Mouse (Mus musculus) embryonic facial prominence, embryonic 15.5 days (tissue): ENCODE measurements around the gene Rpl3. TPM values are rescaled to one million over a fixed set of nuclear protein-coding genes. Genes with fewer than 3 reads are reported as not detected.

Experiments used
- ATAC-seq: fragments of 200-750 bp; cut with Nextera tagmentation; 2 replicates; pipeline ENCODE4 v1.8.0; 2017; ENCODE audit warnings: low read depth, moderate TSS enrichment; ENCODE audit not compliant: insufficient number of reproducible peaks, low FRiP score, low TSS enrichment
- H3K27ac ChIP-seq: fragments of 300-500 bp; sonication (generic); replicated peaks from 2 replicates; pipeline ENCODE4 v1.5.1; 2015; ENCODE audit warnings: mild to moderate bottlenecking, inconsistent platforms
- H3K27me3 ChIP-seq: fragments of 300-500 bp; sonication (generic); 2 replicates; pipeline ENCODE4 v1.6.1; 2015; ENCODE audit warnings: inconsistent platforms
- H3K36me3 ChIP-seq: fragments of 300-500 bp; sonication (generic); 2 replicates; pipeline ENCODE4 v1.6.1; 2015; ENCODE audit warnings: mild to moderate bottlenecking, inconsistent platforms
- H3K4me1 ChIP-seq: fragments of 300-500 bp; sonication (generic); 2 replicates; pipeline ENCODE4 v1.6.1; 2015; ENCODE audit warnings: inconsistent platforms
- H3K4me2 ChIP-seq: fragments of 300-500 bp; sonication (generic); replicated peaks from 2 replicates; pipeline ENCODE4 v1.6.1; 2015; ENCODE audit warnings: mild to moderate bottlenecking, inconsistent platforms
- H3K4me3 ChIP-seq: fragments of 300-500 bp; sonication (generic); replicated peaks from 2 replicates; pipeline ENCODE4 v1.5.1; 2015; ENCODE audit warnings: mild to moderate bottlenecking, inconsistent platforms
- H3K9ac ChIP-seq: fragments of 300-500 bp; sonication (generic); 2 replicates; pipeline ENCODE4 v1.6.1; 2015; ENCODE audit warnings: inconsistent platforms
- H3K9me3 ChIP-seq: fragments of 300-500 bp; sonication (generic); replicated peaks from 2 replicates; pipeline ENCODE4 v1.6.1; 2016; ENCODE audit warnings: inconsistent platforms
- WGBS: fragments of 180-500 bp; shearing (Covaris S2); methylation state at CpG from one replicate; pipeline ENCODE4 v1.1.7; 2015; 5-methylcytosine and 5-hydroxymethylcytosine counted together
- polyA plus RNA-seq: library from polyadenylated mRNA; unstranded; fragments of >200 nt; fragmentation: Nextera tagmentation; extraction: Ambion mirVana; gene quantifications from 2 replicates; pipeline ENCODE4 v1.2.1, GENCODE M21; 2015

The Rpl3 gene
- polyA plus RNA-seq, 1 experiment from 2014 or later, result 1,072 TPM

GRCm38 (mm10) chr15:80075733-80076337 is 15.8 kb downstream of the Rpl3 start:
- ATAC-seq, result peak; percentile 36; the same call in 1 of the 2 replicates
- no peaks in the 10 kb centered on the region for H3K9me3 ChIP-seq
- no peak overlapping the region for H3K9ac ChIP-seq
- H3K4me2 ChIP-seq, result no peak overlapping the region
- WGBS, result 25% methylated on average over 5 of the region's 5 CpGs
- peak overlapping the region; percentile 82 for H3K27ac ChIP-seq
- peaks cover 39% of the 10 kb centered on the region for H3K36me3 ChIP-seq
- no peak overlapping the region for H3K4me3 ChIP-seq
- H3K4me1 ChIP-seq, result peaks cover 34% of the 10 kb centered on the region
- no peaks in the 10 kb centered on the region for H3K27me3 ChIP-seq

DNA sequence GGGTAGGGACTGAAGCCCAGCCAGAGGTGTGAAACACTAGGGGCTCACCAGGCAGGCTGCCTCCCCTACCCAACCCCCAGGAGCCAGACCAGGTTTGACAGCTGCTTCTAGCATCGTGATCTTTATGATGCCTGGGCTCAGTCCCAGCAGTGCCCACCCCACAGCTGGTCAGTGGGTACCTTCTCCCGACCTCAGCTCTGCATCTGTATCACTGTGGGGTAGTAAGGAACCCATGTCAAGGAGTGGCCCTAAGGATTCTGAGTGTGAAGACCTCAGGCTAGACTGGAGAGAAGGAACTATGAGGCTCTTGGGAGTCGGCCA is 16.3 kb downstream of the Rpl3 start:
- no peaks in the 10 kb centered on the region for H3K9me3 ChIP-seq
- peaks cover 34% of the 10 kb centered on the region for H3K36me3 ChIP-seq
- no peak for ATAC-seq
- no peaks in the 10 kb centered on the region for H3K27me3 ChIP-seq
- no peak overlapping the region for H3K4me2 ChIP-seq
- no peak overlapping the region for H3K4me3 ChIP-seq
- no peak overlapping the region for H3K9ac ChIP-seq
- peaks cover 32% of the 10 kb centered on the region for H3K4me1 ChIP-seq
- peak overlapping the region; percentile 82 for H3K27ac ChIP-seq
- WGBS, result 34% methylated on average over 3 of the region's 3 CpGs

- peaks cover 29% of the 10 kb centered on the region for H3K36me3 ChIP-seq
- ATAC-seq, result no peak
- WGBS, result 70% methylated on average over 6 of the region's 6 CpGs
- no peak overlapping the region for H3K4me3 ChIP-seq
- no peak overlapping the region for H3K9ac ChIP-seq
- no peak overlapping the region for H3K4me2 ChIP-seq
- no peaks in the 10 kb centered on the region for H3K27me3 ChIP-seq
- peak overlapping the region; percentile 82; the same call in 1 of the 2 replicates for H3K27ac ChIP-seq
- H3K4me1 ChIP-seq, result peaks cover 31% of the 10 kb centered on the region
- no peaks in the 10 kb centered on the region for H3K9me3 ChIP-seq
Observed at GRCm38 (mm10) chr15:80074663-80075373, 16.9 kb downstream of the Rpl3 start.

DNA sequence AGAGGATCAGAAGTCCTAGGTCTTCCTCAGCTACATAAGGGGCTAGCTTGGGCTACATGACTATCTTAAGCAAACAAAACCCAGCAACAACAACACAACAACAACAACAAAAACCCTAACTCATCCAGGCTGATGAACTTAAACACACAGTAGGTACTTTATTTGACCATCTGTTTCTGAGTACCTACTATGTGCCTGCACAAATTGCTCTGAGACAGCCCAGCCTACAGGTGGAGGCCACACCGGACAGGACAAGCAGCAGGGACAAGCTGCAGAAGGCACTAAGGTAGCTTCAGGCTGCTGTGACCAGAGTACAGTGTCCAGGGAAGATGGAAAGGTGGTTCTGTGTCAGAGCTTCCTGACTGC is 18.4 kb downstream of the Rpl3 start:
- 88% methylated on average over 1 of the region's 1 CpGs for WGBS

DNA sequence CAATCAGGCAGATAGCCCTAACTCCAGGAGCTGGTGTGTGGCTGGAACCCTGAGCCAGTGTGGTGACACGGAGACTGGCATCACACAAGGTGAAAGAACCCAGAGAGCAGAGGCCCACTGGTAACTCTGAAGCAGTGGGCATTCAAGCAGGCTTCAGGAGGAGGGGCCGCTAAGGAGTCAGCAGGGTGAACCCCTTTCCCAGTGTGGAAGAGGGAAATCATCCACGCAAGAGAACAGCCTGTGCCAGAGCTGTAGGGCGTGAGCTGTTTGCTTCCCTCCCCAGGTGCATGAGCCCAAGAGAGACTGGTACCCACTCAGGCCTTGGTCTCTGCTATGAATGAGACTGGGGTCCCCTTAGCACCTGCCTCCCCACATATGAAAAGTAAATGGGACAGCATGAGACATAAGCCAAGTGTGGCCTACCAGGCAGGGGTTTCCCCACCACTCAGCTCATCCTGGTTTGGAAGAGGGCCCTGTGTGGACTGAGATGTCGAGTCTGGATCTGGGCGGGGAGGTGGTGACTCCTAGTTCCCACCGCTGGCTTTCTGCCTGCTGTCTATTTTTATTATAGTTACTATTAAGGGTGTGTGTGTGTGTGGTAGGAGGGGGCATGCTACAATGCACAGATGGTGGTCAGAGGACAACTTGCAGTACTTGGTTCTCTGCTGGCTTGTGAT is 19.0 kb downstream of the Rpl3 start:
- Histone ChIP-seq H3K4me3 (no peak overlapping the region), H3K9ac (no peak overlapping the region), H3K27ac (0 out of 2 replicates have a peak overlapping the region, but pooled peaks have one; percentile 6), H3K9me3 (no peaks in the 10 kb centered on the region), H3K36me3 (peaks cover 8% of the 10 kb centered on the region), H3K4me2 (no peak overlapping the region), H3K27me3 (no peaks in the 10 kb centered on the region), H3K4me1 (peaks cover 28% of the 10 kb centered on the region)
- no peak for ATAC-seq
- 69% methylated on average over 7 of the region's 7 CpGs for whole genome bisulfite sequencing

More for the DNA sequence above, 18.4 kb downstream of the Rpl3 start:
- H3K27ac ChIP-seq, result no peak overlapping the region
- no peaks in the 10 kb centered on the region for H3K9me3 ChIP-seq
- H3K4me1 ChIP-seq, result peaks cover 28% of the 10 kb centered on the region
- no peak overlapping the region for H3K4me2 ChIP-seq
- no peak for ATAC-seq
- peaks cover 13% of the 10 kb centered on the region for H3K36me3 ChIP-seq
- H3K4me3 ChIP-seq, result no peak overlapping the region
- H3K27me3 ChIP-seq, result no peaks in the 10 kb centered on the region
- H3K9ac ChIP-seq, result no peak overlapping the region

DNA sequence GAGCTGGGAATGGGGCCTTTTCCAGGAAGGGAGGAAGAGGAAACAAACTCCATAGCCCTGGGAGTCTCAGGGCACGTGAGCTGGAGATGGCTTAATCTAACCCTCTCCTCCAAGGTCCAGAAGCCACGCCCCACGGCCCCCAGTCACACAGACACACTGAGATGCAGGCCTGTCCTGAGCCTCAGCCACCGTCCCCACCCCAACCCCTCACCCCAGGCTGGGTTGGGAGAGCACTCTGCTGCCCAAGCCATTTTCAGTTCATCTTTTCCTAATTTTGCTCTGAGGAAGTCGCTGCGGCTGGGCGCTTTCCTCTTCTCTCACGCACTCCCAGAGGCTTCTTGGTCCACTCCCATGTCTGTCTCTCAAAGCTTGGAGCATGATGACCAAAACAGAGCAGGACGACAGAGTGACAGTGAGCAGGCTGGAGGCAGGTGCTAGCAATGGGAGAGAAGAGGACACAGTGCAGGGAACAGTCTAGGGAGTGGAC is 19.7 kb downstream of the Rpl3 start:
- H3K4me2 ChIP-seq, result no peak overlapping the region

GRCm38 (mm10) chr15:80070095-80070644 is 21.5 kb downstream of the Rpl3 start:
- Histone ChIP-seq H3K4me1 (peaks cover 27% of the 10 kb centered on the region), H3K36me3 (no peaks in the 10 kb centered on the region), H3K4me2 (no peak overlapping the region), H3K27me3 (no peaks in the 10 kb centered on the region), H3K9ac (no peak overlapping the region), H3K4me3 (no peak overlapping the region), H3K27ac (peak overlapping the region; percentile 29; the same call in 1 of the 2 replicates), H3K9me3 (no peaks in the 10 kb centered on the region)
- ATAC-seq, result no peak
- WGBS, result 24% methylated on average over 8 of the region's 8 CpGs

More for the DNA sequence above, 19.7 kb downstream of the Rpl3 start:
- Histone ChIP-seq H3K36me3 (peaks cover 2% of the 10 kb centered on the region), H3K27me3 (no peaks in the 10 kb centered on the region), H3K4me3 (no peak overlapping the region), H3K27ac (no peak overlapping the region), H3K9me3 (no peaks in the 10 kb centered on the region), H3K9ac (no peak overlapping the region), H3K4me1 (peaks cover 33% of the 10 kb centered on the region)
- WGBS, result 29% methylated on average over 9 of the region's 9 CpGs
- no peak for ATAC-seq

DNA sequence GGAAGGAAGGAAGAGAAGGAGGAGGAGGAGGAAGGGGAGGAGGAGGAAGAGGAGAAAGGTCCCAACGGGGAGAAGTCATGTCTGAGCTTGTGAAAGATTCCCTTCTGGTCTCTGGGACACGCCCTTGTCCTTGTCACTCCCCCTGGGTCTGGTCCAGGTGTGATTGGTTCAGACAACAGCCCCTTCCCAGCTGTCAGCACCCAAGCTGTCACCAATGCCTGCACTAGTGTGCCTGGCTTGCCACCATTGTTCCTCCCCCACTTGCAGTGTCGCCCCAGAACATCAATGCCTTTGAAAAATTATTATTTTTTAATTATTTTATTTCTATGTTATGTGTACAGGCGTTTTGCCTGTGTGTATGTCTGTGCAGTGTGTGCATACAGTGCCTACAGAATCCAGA is 22.5 kb downstream of the Rpl3 start:
- Histone ChIP-seq H3K4me3 (no peak overlapping the region), H3K4me2 (no peak overlapping the region), H3K27ac (no peak overlapping the region), H3K9me3 (no peaks in the 10 kb centered on the region), H3K36me3 (no peaks in the 10 kb centered on the region), H3K4me1 (peaks cover 27% of the 10 kb centered on the region), H3K9ac (no peak overlapping the region), H3K27me3 (no peaks in the 10 kb centered on the region)
- 55% methylated on average over 4 of the region's 4 CpGs for whole genome bisulfite sequencing
- no peak for ATAC-seq

GRCm38 (mm10) chr15:80066538-80066937 is 25.1 kb downstream of the Rpl3 start:
- no peak for ATAC-seq
- no peak overlapping the region for H3K4me2 ChIP-seq
- no peaks in the 10 kb centered on the region for H3K9me3 ChIP-seq
- no peak overlapping the region for H3K9ac ChIP-seq
- H3K4me3 ChIP-seq, result no peak overlapping the region
- no peaks in the 10 kb centered on the region for H3K27me3 ChIP-seq
- peaks cover 34% of the 10 kb centered on the region for H3K4me1 ChIP-seq
- no peak overlapping the region for H3K27ac ChIP-seq
- no peaks in the 10 kb centered on the region for H3K36me3 ChIP-seq
- WGBS, result 61% methylated on average over 3 of the region's 3 CpGs

- Histone ChIP-seq H3K9me3 (no peaks in the 10 kb centered on the region), H3K4me1 (peaks cover 36% of the 10 kb centered on the region), H3K4me2 (no peak overlapping the region), H3K27me3 (no peaks in the 10 kb centered on the region), H3K9ac (no peak overlapping the region), H3K4me3 (no peak overlapping the region), H3K27ac (peak overlapping the region; percentile 25; the same call in 1 of the 2 replicates), H3K36me3 (no peaks in the 10 kb centered on the region)
- no peak for ATAC-seq
- WGBS, result 15% methylated on average over 13 of the region's 13 CpGs
Observed at GRCm38 (mm10) chr15:80065414-80065813, 26.3 kb downstream of the Rpl3 start.

- Histone ChIP-seq H3K4me2 (no peak overlapping the region), H3K4me3 (no peak overlapping the region), H3K27ac (peak overlapping the region; percentile 25; the same call in 1 of the 2 replicates), H3K9ac (no peak overlapping the region), H3K36me3 (no peaks in the 10 kb centered on the region), H3K27me3 (no peaks in the 10 kb centered on the region), H3K9me3 (no peaks in the 10 kb centered on the region), H3K4me1 (peaks cover 32% of the 10 kb centered on the region)
- ATAC-seq, result no peak
- WGBS, result 64% methylated on average over 5 of the region's 5 CpGs
Observed at GRCm38 (mm10) chr15:80064965-80065364, 26.7 kb downstream of the Rpl3 start.
